Mouse (Mus musculus) left cerebral cortex, adult 11 months (tissue): ENCODE results near the gene Bank1.

Source experiments
- DNase-seq: peaks from one replicate; pipeline ENCODE4 v3.0.0; 2022; ENCODE audit warnings: low spot score

The Bank1 gene

GRCm38 (mm10) chr3:136103339-136103738 lies 222.5 kb downstream of the Bank1 start:
- no peak for DNase-seq

- no peak for DNase-seq
Measured at GRCm38 (mm10) chr3:136100973-136101500, 224.8 kb downstream of the Bank1 start.

- no peak for DNase-seq
Measured at GRCm38 (mm10) chr3:136100292-136100691, 225.6 kb downstream of the Bank1 start.

GRCm38 (mm10) chr3:136086948-136087660 lies 238.8 kb downstream of the Bank1 start:
- no peak for DNase-seq

GRCm38 (mm10) chr3:136086431-136086830 lies 239.4 kb downstream of the Bank1 start:
- no peak for DNase-seq

GRCm38 (mm10) chr3:136085077-136085476 lies 240.8 kb downstream of the Bank1 start:
- no peak for DNase-seq

- no peak for DNase-seq
Measured at GRCm38 (mm10) chr3:136084066-136084465, 241.8 kb downstream of the Bank1 start.

- no peak for DNase-seq
Measured at GRCm38 (mm10) chr3:136081264-136081663, 244.6 kb downstream of the Bank1 start.

- no peak for DNase-seq
Measured at GRCm38 (mm10) chr3:136078535-136078934, 247.3 kb downstream of the Bank1 start.

- DNase-seq: no peak
Measured at GRCm38 (mm10) chr3:136070394-136070793, 255.5 kb downstream of the Bank1 start.

- DNase-seq: no peak
Measured at GRCm38 (mm10) chr3:136061907-136062306, 264.0 kb downstream of the Bank1 start.

GRCm38 (mm10) chr3:136050635-136051034 lies 275.2 kb downstream of the Bank1 start:
- DNase-seq: no peak

- no peak for DNase-seq
Measured at GRCm38 (mm10) chr3:136050215-136050614, 275.7 kb downstream of the Bank1 start.

GRCm38 (mm10) chr3:136048026-136048425 lies 277.8 kb downstream of the Bank1 start:
- DNase-seq: no peak

- DNase-seq: peak; percentile 19
Measured at GRCm38 (mm10) chr3:136045381-136045780, 280.5 kb downstream of the Bank1 start.

- DNase-seq: no peak
Measured at GRCm38 (mm10) chr3:136040041-136040440, 285.8 kb downstream of the Bank1 start.

- peak; percentile 9 for DNase-seq
Measured at GRCm38 (mm10) chr3:136039446-136039845, 286.4 kb downstream of the Bank1 start.

GRCm38 (mm10) chr3:136037254-136037653 lies 288.6 kb downstream of the Bank1 start:
- DNase-seq: no peak

GRCm38 (mm10) chr3:136035784-136036183 lies 290.1 kb downstream of the Bank1 start:
- DNase-seq: no peak

GRCm38 (mm10) chr3:136024876-136025275 lies 301.0 kb downstream of the Bank1 start:
- DNase-seq: no peak

- no peak for DNase-seq
Measured at GRCm38 (mm10) chr3:136017517-136017916, 308.3 kb downstream of the Bank1 start.

- DNase-seq: no peak
Measured at GRCm38 (mm10) chr3:136010616-136011015, 315.2 kb downstream of the Bank1 start.

GRCm38 (mm10) chr3:136007846-136008245 lies 318.0 kb downstream of the Bank1 start:
- DNase-seq: peak; percentile 73
